Mouse (Mus musculus): ENCODE results near the gene Kctd17.

- TF ChIP-seq CTCF (IDR thresholded peaks at IDR 0.05; ENCODE audit: insufficient read depth, low read depth, low read length) (no peak), POLR2A (IDR thresholded peaks at IDR 0.05; ENCODE audit: insufficient read depth, low read depth, low read length) (no peak)
Observed at GRCm38 (mm10) chr15:78476878-78477277, 48.5 kb downstream of the Kctd17 start.

Data from olfactory bulb, adult 2 months (tissue).